Mouse (Mus musculus) hindbrain, embryonic 15.5 days (tissue): Measurements from ENCODE around the gene Xpo5. TPM values are rescaled to one million over a fixed set of nuclear protein-coding genes. Genes with fewer than 3 reads are reported as not detected.

Source experiments
- ATAC-seq: fragments of 200-750 bp; cut with Nextera tagmentation; 2 replicates; pipeline ENCODE4 v1.8.0; 2017; ENCODE audit warnings: low read depth, moderate number of reproducible peaks, moderate TSS enrichment; ENCODE audit not compliant: low FRiP score
- H3K27ac ChIP-seq: fragments of 300-500 bp; sonication (generic); replicated peaks from 2 replicates; pipeline ENCODE4 v1.5.1; 2015; ENCODE audit warnings: mild to moderate bottlenecking, inconsistent platforms
- H3K27me3 ChIP-seq: fragments of 300-500 bp; sonication (generic); 2 replicates; pipeline ENCODE4 v1.6.1; 2015; ENCODE audit warnings: control low read depth, inconsistent platforms
- H3K36me3 ChIP-seq: fragments of 300-500 bp; sonication (generic); 2 replicates; pipeline ENCODE4 v1.6.1; 2015; ENCODE audit warnings: control low read depth, inconsistent platforms
- H3K4me1 ChIP-seq: fragments of 300-500 bp; sonication (generic); replicated peaks from 2 replicates; pipeline ENCODE4 v1.6.1; 2015; ENCODE audit warnings: control low read depth, inconsistent platforms
- H3K4me2 ChIP-seq: fragments of 300-500 bp; sonication (generic); 2 replicates; pipeline ENCODE4 v1.6.1; 2015; ENCODE audit warnings: moderate library complexity, mild to moderate bottlenecking, inconsistent platforms
- H3K4me3 ChIP-seq: fragments of 300-500 bp; sonication (generic); 2 replicates; pipeline ENCODE4 v1.5.1; 2015; ENCODE audit warnings: mild to moderate bottlenecking, inconsistent platforms
- H3K9ac ChIP-seq: fragments of 300-500 bp; sonication (generic); 2 replicates; pipeline ENCODE4 v1.6.1; 2015; ENCODE audit warnings: inconsistent platforms
- H3K9me3 ChIP-seq: fragments of 300-500 bp; sonication (generic); 2 replicates; pipeline ENCODE4 v1.6.1; 2016; ENCODE audit warnings: control low read depth, inconsistent platforms
- WGBS: fragments of 180-500 bp; shearing (Covaris S2); methylation state at CpG from one replicate; pipeline ENCODE4 v1.1.7; 2015; 5-methylcytosine and 5-hydroxymethylcytosine counted together
- polyA plus RNA-seq: library from polyadenylated mRNA; unstranded; fragments of >200 nt; fragmentation: Nextera tagmentation; extraction: Ambion mirVana; gene quantifications from 2 replicates; pipeline ENCODE4 v1.2.1, GENCODE M21; 2015

Xpo5 gene
- polyA plus RNA-seq, 1 experiment from 2014 or later = 34.5 TPM

DNA sequence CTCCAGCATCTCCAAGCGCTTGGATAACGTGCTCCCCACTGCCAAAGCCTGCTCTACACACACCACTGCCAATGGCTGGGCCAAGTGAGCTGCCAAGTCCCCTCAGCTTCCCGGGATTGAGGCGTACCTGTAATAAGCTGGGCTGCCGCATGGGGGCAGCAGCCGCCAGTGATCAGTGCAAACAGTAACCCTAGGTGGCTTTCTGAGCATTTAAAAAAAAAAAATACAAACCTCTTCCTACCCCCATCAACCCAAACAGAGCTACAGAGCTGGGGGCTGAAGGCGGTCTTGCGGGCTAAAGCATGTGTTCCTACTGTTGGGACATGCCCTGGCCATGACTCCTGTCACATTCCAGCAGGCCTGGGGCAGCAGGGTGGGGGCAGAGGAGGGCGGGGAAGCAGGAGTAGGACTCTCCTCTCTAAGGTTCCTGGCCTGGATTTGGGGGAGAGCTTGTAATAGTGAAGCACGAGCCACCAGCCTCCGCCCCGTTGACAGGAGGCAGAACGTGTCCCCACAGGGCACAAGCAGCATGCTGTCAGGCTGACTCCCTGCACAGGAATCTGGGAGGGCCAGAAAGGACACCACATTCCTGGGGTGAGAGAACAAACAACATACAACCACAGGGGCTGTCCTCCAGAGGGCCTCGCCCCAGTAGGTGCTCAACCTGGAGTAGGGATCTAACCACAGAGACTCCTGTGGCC lies 63.5 kb downstream of the Xpo5 start:
- peak; percentile 52 for ATAC-seq
- Histone ChIP-seq H3K27me3 (no peaks in the 10 kb centered on the region), H3K36me3 (peaks cover 28% of the 10 kb centered on the region; the same call in 1 of the 2 replicates), H3K4me3 (no peak overlapping the region), H3K9ac (no peak overlapping the region), H3K9me3 (no peaks in the 10 kb centered on the region), H3K27ac (no peak overlapping the region), H3K4me1 (no peaks in the 10 kb centered on the region), H3K4me2 (no peak overlapping the region)
- WGBS = 29% methylated on average over 14 of the region's 14 CpGs

GRCm38 (mm10) chr17:46266986-46267385 lies 64.4 kb downstream of the Xpo5 start:
- 77% methylated on average over 6 of the region's 6 CpGs for whole genome bisulfite sequencing
- Histone ChIP-seq H3K4me2 (no peak overlapping the region), H3K4me1 (no peaks in the 10 kb centered on the region), H3K9me3 (no peaks in the 10 kb centered on the region), H3K4me3 (no peak overlapping the region), H3K27ac (no peak overlapping the region), H3K36me3 (peaks cover 32% of the 10 kb centered on the region; the same call in 1 of the 2 replicates), H3K9ac (no peak overlapping the region), H3K27me3 (no peaks in the 10 kb centered on the region)
- ATAC-seq = no peak

- no peak for ATAC-seq
- Histone ChIP-seq H3K36me3 (peaks cover 27% of the 10 kb centered on the region; the same call in 1 of the 2 replicates), H3K4me3 (no peak overlapping the region), H3K9me3 (no peaks in the 10 kb centered on the region), H3K27ac (no peak overlapping the region), H3K4me1 (no peaks in the 10 kb centered on the region), H3K9ac (no peak overlapping the region), H3K27me3 (no peaks in the 10 kb centered on the region), H3K4me2 (no peak overlapping the region)
- WGBS = 85% methylated on average over 7 of the region's 7 CpGs
Observed at GRCm38 (mm10) chr17:46267511-46267910, 64.9 kb downstream of the Xpo5 start.

DNA sequence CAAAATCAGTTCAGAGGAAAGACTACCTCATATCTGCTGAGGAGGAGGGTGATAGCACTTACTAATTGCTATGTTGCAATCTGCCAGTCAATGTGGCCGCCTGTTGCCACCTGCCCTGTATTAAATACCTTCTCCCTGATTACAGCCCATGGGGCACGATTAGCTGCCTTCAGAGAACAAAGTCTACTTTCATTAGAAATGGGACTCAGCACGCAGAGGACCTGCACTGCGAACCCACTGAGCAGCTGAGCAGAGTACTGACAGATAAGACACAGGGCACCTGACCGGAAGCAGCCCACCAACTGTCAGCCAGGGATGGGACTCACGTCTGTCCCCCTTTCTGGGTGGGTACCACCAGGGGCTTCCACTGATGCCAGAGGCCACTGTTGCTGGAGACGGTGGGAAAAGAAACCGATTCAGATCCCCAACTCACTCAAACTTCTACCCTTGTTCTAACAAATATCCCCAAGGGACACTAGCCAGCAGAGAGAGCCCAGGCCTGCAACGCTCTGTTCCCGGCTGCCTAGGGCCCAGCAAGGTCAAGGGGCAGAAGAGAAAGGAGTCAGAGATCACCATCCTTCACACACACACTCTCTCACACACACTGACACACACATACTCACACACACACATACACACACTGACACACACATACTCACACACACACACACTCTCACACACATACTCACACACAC lies 65.6 kb downstream of the Xpo5 start:
- H3K27ac ChIP-seq = no peak overlapping the region
- no peak overlapping the region for H3K9ac ChIP-seq
- 0 out of 2 replicates have a peak, but pooled peaks cover 21% of the 10 kb centered on the region for H3K36me3 ChIP-seq
- H3K4me2 ChIP-seq = no peak overlapping the region
- no peaks in the 10 kb centered on the region for H3K4me1 ChIP-seq
- H3K4me3 ChIP-seq = no peak overlapping the region
- no peaks in the 10 kb centered on the region for H3K27me3 ChIP-seq
- WGBS = 85% methylated on average over 10 of the region's 10 CpGs
- no peak for ATAC-seq
- no peaks in the 10 kb centered on the region for H3K9me3 ChIP-seq

DNA sequence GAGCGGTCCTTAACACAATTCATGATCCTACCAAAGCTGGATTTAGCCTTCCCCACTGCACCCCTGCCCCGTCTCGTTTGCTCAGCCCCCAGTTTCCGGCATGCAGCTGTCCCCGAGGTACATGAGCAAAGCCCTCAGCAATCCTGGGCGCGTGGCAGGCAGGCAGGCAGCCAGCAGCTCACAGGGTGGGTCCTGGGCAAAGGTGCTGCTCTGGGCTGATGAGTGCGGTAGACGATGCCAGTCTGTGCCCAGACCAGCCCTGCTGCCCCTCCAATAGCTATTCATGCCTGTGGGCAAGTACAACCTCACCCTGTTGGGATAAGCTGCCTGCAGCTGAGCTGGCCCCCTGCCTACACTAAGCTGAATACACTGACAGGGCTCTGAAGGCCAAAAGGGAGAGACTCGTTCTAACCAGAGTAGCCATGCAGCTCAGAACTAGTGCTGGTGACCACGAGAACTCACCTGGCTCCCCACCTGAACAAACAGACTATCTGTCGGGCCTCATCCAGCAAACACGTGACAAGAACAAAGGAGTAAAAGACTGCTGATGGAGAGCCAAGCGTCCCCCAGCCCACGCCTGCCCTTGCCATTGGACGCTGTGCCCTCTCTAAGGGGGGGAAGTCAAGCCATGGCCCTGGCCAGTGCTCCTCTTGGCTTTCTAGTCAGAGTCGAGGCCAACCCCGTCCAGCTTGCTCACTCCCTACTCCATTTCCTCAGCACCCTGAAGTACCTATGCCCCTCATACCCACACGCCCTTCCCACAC lies 67.4 kb downstream of the Xpo5 start:
- Histone ChIP-seq H3K27ac (no peak overlapping the region), H3K36me3 (0 out of 2 replicates have a peak, but pooled peaks cover 7% of the 10 kb centered on the region), H3K4me2 (no peak overlapping the region), H3K27me3 (no peaks in the 10 kb centered on the region), H3K4me1 (no peaks in the 10 kb centered on the region), H3K4me3 (no peak overlapping the region), H3K9me3 (no peaks in the 10 kb centered on the region), H3K9ac (no peak overlapping the region)
- no peak for ATAC-seq
- 88% methylated on average over 19 of the region's 19 CpGs for WGBS

DNA sequence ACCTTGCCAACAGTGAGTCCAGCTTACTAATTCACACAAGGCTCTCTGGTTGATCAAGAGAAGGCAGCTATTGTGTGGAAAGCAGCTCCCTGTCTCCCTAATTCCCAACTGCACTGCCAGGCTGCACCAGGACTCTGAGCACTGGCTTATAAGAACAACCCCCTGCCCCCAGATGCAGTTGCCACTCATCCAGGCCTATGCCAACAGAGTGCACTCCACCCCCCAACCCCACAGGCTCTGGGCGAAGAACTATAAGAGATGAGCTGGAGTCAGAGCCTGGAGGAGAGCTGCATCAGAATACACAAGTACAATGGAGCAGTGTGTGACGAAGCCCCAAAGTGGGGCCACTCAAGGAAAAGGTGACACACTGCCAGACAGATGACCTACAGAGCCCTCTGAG lies 69.5 kb downstream of the Xpo5 start:
- WGBS = 90% methylated on average over 2 of the region's 2 CpGs

GRCm38 (mm10) chr17:46272675-46273074 lies 70.1 kb downstream of the Xpo5 start:
- no peak overlapping the region for H3K4me3 ChIP-seq
- no peak for ATAC-seq
- WGBS = 87% methylated on average over 5 of the region's 5 CpGs

More for the DNA sequence above, 69.5 kb downstream of the Xpo5 start:
- Histone ChIP-seq H3K27ac (no peak overlapping the region), H3K9me3 (no peaks in the 10 kb centered on the region), H3K27me3 (no peaks in the 10 kb centered on the region), H3K9ac (no peak overlapping the region), H3K36me3 (0 out of 2 replicates have a peak, but pooled peaks cover 7% of the 10 kb centered on the region), H3K4me1 (no peaks in the 10 kb centered on the region), H3K4me2 (no peak overlapping the region), H3K4me3 (no peak overlapping the region)
- ATAC-seq = no peak

GRCm38 (mm10) chr17:46273803-46274236 lies 71.2 kb downstream of the Xpo5 start:
- Histone ChIP-seq H3K4me2 (no peak overlapping the region), H3K9ac (no peak overlapping the region), H3K4me1 (no peaks in the 10 kb centered on the region), H3K36me3 (peaks cover 11% of the 10 kb centered on the region; the same call in 1 of the 2 replicates), H3K27me3 (no peaks in the 10 kb centered on the region), H3K9me3 (no peaks in the 10 kb centered on the region), H3K4me3 (no peak overlapping the region), H3K27ac (no peak overlapping the region)
- 77% methylated on average over 1 of the region's 1 CpGs for WGBS
- ATAC-seq = no peak

More at GRCm38 (mm10) chr17:46272675-46273074, 70.1 kb downstream of the Xpo5 start:
- Histone ChIP-seq H3K9ac (no peak overlapping the region), H3K9me3 (no peaks in the 10 kb centered on the region), H3K27ac (no peak overlapping the region), H3K36me3 (0 out of 2 replicates have a peak, but pooled peaks cover 7% of the 10 kb centered on the region), H3K27me3 (no peaks in the 10 kb centered on the region), H3K4me2 (no peak overlapping the region), H3K4me1 (no peaks in the 10 kb centered on the region)

GRCm38 (mm10) chr17:46274465-46274864 lies 71.9 kb downstream of the Xpo5 start:
- 81% methylated on average over 6 of the region's 6 CpGs for WGBS
- Histone ChIP-seq H3K4me2 (no peak overlapping the region), H3K36me3 (peaks cover 15% of the 10 kb centered on the region; the same call in 1 of the 2 replicates), H3K27me3 (no peaks in the 10 kb centered on the region), H3K4me3 (no peak overlapping the region), H3K27ac (no peak overlapping the region), H3K9ac (no peak overlapping the region), H3K4me1 (no peaks in the 10 kb centered on the region), H3K9me3 (no peaks in the 10 kb centered on the region)
- no peak for ATAC-seq

GRCm38 (mm10) chr17:46275034-46275433 lies 72.5 kb downstream of the Xpo5 start:
- Histone ChIP-seq H3K4me1 (no peaks in the 10 kb centered on the region), H3K27me3 (no peaks in the 10 kb centered on the region), H3K36me3 (peaks cover 15% of the 10 kb centered on the region; the same call in 1 of the 2 replicates), H3K9ac (no peak overlapping the region), H3K9me3 (no peaks in the 10 kb centered on the region), H3K4me2 (no peak overlapping the region), H3K27ac (no peak overlapping the region), H3K4me3 (no peak overlapping the region)
- WGBS = 91% methylated on average over 6 of the region's 6 CpGs
- ATAC-seq = no peak

GRCm38 (mm10) chr17:46275506-46275905 lies 72.9 kb downstream of the Xpo5 start:
- peaks cover 12% of the 10 kb centered on the region; the same call in 1 of the 2 replicates for H3K36me3 ChIP-seq
- no peak overlapping the region for H3K9ac ChIP-seq
- no peak overlapping the region for H3K4me2 ChIP-seq
- no peak overlapping the region for H3K27ac ChIP-seq
- H3K9me3 ChIP-seq = no peaks in the 10 kb centered on the region
- no peak for ATAC-seq
- H3K4me1 ChIP-seq = no peaks in the 10 kb centered on the region
- WGBS = 90% methylated on average over 10 of the region's 10 CpGs
- H3K27me3 ChIP-seq = no peaks in the 10 kb centered on the region
- H3K4me3 ChIP-seq = no peak overlapping the region

DNA sequence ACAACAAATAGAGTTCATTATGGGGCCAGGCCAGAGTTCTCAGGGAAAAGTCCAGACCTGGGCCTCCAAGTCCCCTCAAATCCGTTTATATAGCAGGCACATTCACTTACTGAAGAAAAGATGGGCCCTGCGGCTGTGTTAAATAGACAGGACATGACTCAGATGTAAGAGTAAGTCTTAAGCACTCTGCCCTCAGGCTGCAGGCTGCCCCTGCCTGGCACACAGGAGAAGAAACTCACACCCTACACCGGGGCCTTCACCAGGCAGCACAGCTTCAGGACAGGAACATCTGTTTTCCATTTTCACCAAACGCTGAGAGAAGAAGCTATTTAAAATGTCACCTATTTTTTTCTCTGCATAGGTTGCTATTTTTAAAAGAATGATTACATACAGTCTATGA lies 75.0 kb downstream of the Xpo5 start:
- Histone ChIP-seq H3K4me1 (peaks cover 9% of the 10 kb centered on the region), H3K4me2 (no peak overlapping the region), H3K27me3 (no peaks in the 10 kb centered on the region), H3K4me3 (no peak overlapping the region), H3K27ac (no peak overlapping the region), H3K9me3 (no peaks in the 10 kb centered on the region), H3K9ac (no peak overlapping the region), H3K36me3 (peaks cover 8% of the 10 kb centered on the region; the same call in 1 of the 2 replicates)
- WGBS = 86% methylated on average over 4 of the region's 4 CpGs
- no peak for ATAC-seq
